ENCODE assay signal across 14 mouse cellular contexts in genomic region chr5:140387236-140387635, GRCm38 (mm10). TPM values are rescaled to one million over a fixed set of nuclear protein-coding genes. Genes with fewer than 3 reads are reported as not detected.
DNase-seq lines count a peak whose midpoint lies in the region; ATAC-seq and TF ChIP-seq lines count a peak whose summit lies in the region.
"Had no signal": no experiment of that assay in that cellular context is flagged by ENCODE, and none has a peak within 500 bp of the region (broad histone marks: within the 10 kb centered on the region; RNA-seq: fewer than 3 reads in every experiment).

No protein-coding gene starts in this region.

- H3K4me2 ChIP-seq in intestine, postnatal 0 days (replicated peaks; ENCODE audit: low read depth): 0 out of 2 replicates have a peak overlapping the region, but pooled peaks have one; percentile 93
- no peak overlapping the region for H3K4me2 ChIP-seq in intestine, embryonic 16.5 days (ENCODE audit: low read depth, low read length)
- peak overlapping the region; percentile 73 for H3K4me2 ChIP-seq in midbrain, embryonic 16.5 days (ENCODE audit: low read length)
- H3K4me2 ChIP-seq in midbrain, postnatal 0 days (ENCODE audit: low read depth, low read length, poor library complexity, severe bottlenecking): no peak overlapping the region
- peak overlapping the region; percentile 99; the same call in 1 of the 2 replicates for H3K4me2 ChIP-seq in embryonic facial prominence, embryonic 14.5 days (ENCODE audit: low read depth, low read length)
- peak overlapping the region; percentile 94 for H3K4me2 ChIP-seq in neural tube, embryonic 15.5 days

- 0 out of 2 replicates have a peak, but pooled peaks cover 4% of the 10 kb centered on the region for H3K4me1 ChIP-seq in intestine, postnatal 0 days (replicated peaks; ENCODE audit: control insufficient read depth, insufficient read depth, low read length)
- peaks cover 14% of the 10 kb centered on the region for H3K4me1 ChIP-seq in intestine, embryonic 16.5 days (ENCODE audit: control insufficient read depth, insufficient read depth, low read length)
- peaks cover 15% of the 10 kb centered on the region for H3K4me1 ChIP-seq in midbrain, embryonic 16.5 days (ENCODE audit: control insufficient read depth, insufficient read depth, low read length)
- peaks cover 6% of the 10 kb centered on the region; the same call in 1 of the 2 replicates for H3K4me1 ChIP-seq in midbrain, postnatal 0 days (ENCODE audit: insufficient read depth, low read length)
- H3K4me1 ChIP-seq in embryonic facial prominence, embryonic 14.5 days (ENCODE audit: control insufficient read depth, insufficient read depth, low read length): peaks cover 24% of the 10 kb centered on the region
- H3K4me1 ChIP-seq in neural tube, embryonic 15.5 days: peaks cover 27% of the 10 kb centered on the region

- no peak for ATAC-seq in intestine, postnatal 0 days
- ATAC-seq in intestine, embryonic 16.5 days: no peak
- ATAC-seq in midbrain, embryonic 16.5 days: no peak
- no peak for ATAC-seq in midbrain, postnatal 0 days (ENCODE audit: low FRiP score)
- ATAC-seq in embryonic facial prominence, embryonic 14.5 days (ENCODE audit: low read depth): no peak
- no peak for ATAC-seq in neural tube, embryonic 15.5 days (ENCODE audit: low FRiP score)
- ATAC-seq: midbrain, embryonic 15.5 days had no signal

- DNase-seq in midbrain, postnatal 0 days (ENCODE audit: low spot score): no peak
- no peak for DNase-seq in embryonic facial prominence, embryonic 14.5 days (ENCODE audit: low spot score)
- DNase-seq in adrenal gland, adult 18-20 months (ENCODE audit: low spot score in 2 of 2): no peak
- DNase-seq: adrenal gland, adult 8-10 months; heart, postnatal 10 days; layer of hippocampus, postnatal 36 days; lung, postnatal 36 days had no signal

- TF ChIP-seq CTCF in intestine, postnatal 0 days (IDR thresholded peaks at IDR 0.05; ENCODE audit: low read depth): no peak
- no peak for TF ChIP-seq CTCF in midbrain, postnatal 0 days (IDR thresholded peaks at IDR 0.05)

- H3K27me3 ChIP-seq in intestine, postnatal 0 days (replicated peaks; ENCODE audit: control insufficient read depth, insufficient read depth, low read length): no peaks in the 10 kb centered on the region
- H3K27me3 ChIP-seq in intestine, embryonic 16.5 days (replicated peaks; ENCODE audit: control insufficient read depth, insufficient read depth, low read length): no peaks in the 10 kb centered on the region
- H3K27me3 ChIP-seq in midbrain, embryonic 16.5 days (ENCODE audit: control insufficient read depth, insufficient read depth, low read depth, low read length): no peaks in the 10 kb centered on the region
- no peaks in the 10 kb centered on the region for H3K27me3 ChIP-seq in midbrain, postnatal 0 days (ENCODE audit: insufficient read depth, low read length)
- no peaks in the 10 kb centered on the region for H3K27me3 ChIP-seq in embryonic facial prominence, embryonic 14.5 days (replicated peaks; ENCODE audit: control insufficient read depth, insufficient read depth, low read length)
- no peaks in the 10 kb centered on the region for H3K27me3 ChIP-seq in neural tube, embryonic 15.5 days (replicated peaks)
- H3K27me3 ChIP-seq: midbrain, embryonic 15.5 days had no signal

- H3K9me3 ChIP-seq in intestine, postnatal 0 days (ENCODE audit: control insufficient read depth): no peaks in the 10 kb centered on the region
- no peaks in the 10 kb centered on the region for H3K9me3 ChIP-seq in intestine, embryonic 16.5 days (ENCODE audit: control insufficient read depth, low read length)
- no peaks in the 10 kb centered on the region for H3K9me3 ChIP-seq in midbrain, embryonic 16.5 days (replicated peaks; ENCODE audit: control insufficient read depth, low read length, poor library complexity, severe bottlenecking)
- H3K9me3 ChIP-seq in midbrain, postnatal 0 days (ENCODE audit: low read length): no peaks in the 10 kb centered on the region
- H3K9me3 ChIP-seq in embryonic facial prominence, embryonic 14.5 days (ENCODE audit: control insufficient read depth, low read length): no peaks in the 10 kb centered on the region
- no peaks in the 10 kb centered on the region for H3K9me3 ChIP-seq in neural tube, embryonic 15.5 days (replicated peaks)
- H3K9me3 ChIP-seq: midbrain, embryonic 15.5 days had no signal

- H3K4me3 ChIP-seq in intestine, postnatal 0 days (ENCODE audit: low read depth, low read length): no peak overlapping the region
- H3K4me3 ChIP-seq in intestine, embryonic 16.5 days (ENCODE audit: low read length): no peak overlapping the region
- H3K4me3 ChIP-seq in midbrain, embryonic 16.5 days (ENCODE audit: low read depth, low read length): no peak overlapping the region
- H3K4me3 ChIP-seq in midbrain, postnatal 0 days (ENCODE audit: low read depth, low read length): no peak overlapping the region
- no peak overlapping the region for H3K4me3 ChIP-seq in embryonic facial prominence, embryonic 14.5 days (ENCODE audit: low read depth, low read length)
- H3K4me3 ChIP-seq in neural tube, embryonic 15.5 days (replicated peaks): no peak overlapping the region

- WGBS in intestine, postnatal 0 days: 92% methylated on average over 7 of the region's 7 CpGs
- WGBS in intestine, embryonic 16.5 days: 89% methylated on average over 7 of the region's 7 CpGs
- WGBS in midbrain, embryonic 16.5 days: 88% methylated on average over 7 of the region's 7 CpGs
- WGBS in midbrain, postnatal 0 days: 83% methylated on average over 7 of the region's 7 CpGs
- 76% methylated on average over 7 of the region's 7 CpGs for WGBS in embryonic facial prominence, embryonic 14.5 days
- WGBS in neural tube, embryonic 15.5 days: 82% methylated on average over 7 of the region's 7 CpGs

- H3K9ac ChIP-seq in intestine, postnatal 0 days (ENCODE audit: low read depth, low read length): no peak overlapping the region
- H3K9ac ChIP-seq in intestine, embryonic 16.5 days (ENCODE audit: low read depth, low read length): no peak overlapping the region
- H3K9ac ChIP-seq in midbrain, embryonic 16.5 days (ENCODE audit: low read depth, low read length): no peak overlapping the region
- no peak overlapping the region for H3K9ac ChIP-seq in midbrain, postnatal 0 days (replicated peaks; ENCODE audit: low read length, poor library complexity, severe bottlenecking)
- no peak overlapping the region for H3K9ac ChIP-seq in embryonic facial prominence, embryonic 14.5 days (ENCODE audit: low read depth, low read length)
- H3K9ac ChIP-seq in neural tube, embryonic 15.5 days (replicated peaks): no peak overlapping the region

- no peaks in the 10 kb centered on the region for H3K36me3 ChIP-seq in intestine, postnatal 0 days (ENCODE audit: control insufficient read depth, insufficient read depth)
- H3K36me3 ChIP-seq in intestine, embryonic 16.5 days (ENCODE audit: control insufficient read depth, insufficient read depth, low read length): no peaks in the 10 kb centered on the region
- H3K36me3 ChIP-seq in midbrain, embryonic 16.5 days (ENCODE audit: control insufficient read depth, insufficient read depth, low read length): no peaks in the 10 kb centered on the region
- no peaks in the 10 kb centered on the region for H3K36me3 ChIP-seq in midbrain, postnatal 0 days (ENCODE audit: insufficient read depth, low read length)
- no peaks in the 10 kb centered on the region for H3K36me3 ChIP-seq in embryonic facial prominence, embryonic 14.5 days (ENCODE audit: control insufficient read depth, insufficient read depth, low read length)
- H3K36me3 ChIP-seq in neural tube, embryonic 15.5 days: no peaks in the 10 kb centered on the region
- H3K36me3 ChIP-seq: midbrain, embryonic 15.5 days had no signal

- no peak overlapping the region for H3K27ac ChIP-seq in intestine, postnatal 0 days (ENCODE audit: low read depth, low read length)
- H3K27ac ChIP-seq in intestine, embryonic 16.5 days (ENCODE audit: low read length): no peak overlapping the region
- no peak overlapping the region for H3K27ac ChIP-seq in midbrain, embryonic 16.5 days (ENCODE audit: low read length)
- H3K27ac ChIP-seq in midbrain, postnatal 0 days (ENCODE audit: low read depth, low read length): no peak overlapping the region
- no peak overlapping the region for H3K27ac ChIP-seq in embryonic facial prominence, embryonic 14.5 days (replicated peaks; ENCODE audit: low read depth, low read length)
- no peak overlapping the region for H3K27ac ChIP-seq in neural tube, embryonic 15.5 days (replicated peaks)
- H3K27ac ChIP-seq: midbrain, embryonic 15.5 days; stomach, postnatal 0 days had no signal

RNA-seq across cellular contexts. Expression of gene Snx8, which starts 1.8 kb away (rescaled TPM):
- polyA plus RNA-seq in intestine, postnatal 0 days (2015; fragmentation: Nextera tagmentation; extraction: Ambion mirVana): 67.5 and 89.0 TPM in 2 replicates
- 35.9 and 45.2 TPM in 2 replicates for polyA plus RNA-seq in intestine, embryonic 16.5 days (2015; fragmentation: Nextera tagmentation; extraction: Ambion mirVana)
- polyA plus RNA-seq in midbrain, embryonic 16.5 days (2015; fragmentation: Nextera tagmentation; extraction: Ambion mirVana): 44.7 and 46.4 TPM in 2 replicates
- 78.4 and 86.8 TPM in 2 replicates for total RNA-seq in midbrain, postnatal 0 days (2014; rRNA removed)
- polyA plus RNA-seq in midbrain, postnatal 0 days (2015; fragmentation: Nextera tagmentation; extraction: Ambion mirVana): 46.9 and 48.9 TPM in 2 replicates
- 10.7 and 11.2 TPM in 2 replicates for polyA plus RNA-seq in embryonic facial prominence, embryonic 14.5 days (2014; fragmentation: Nextera tagmentation; extraction: Ambion mirVana)
- 30.0 and 36.7 TPM in 2 replicates for polyA plus RNA-seq in neural tube, embryonic 15.5 days (2015; fragmentation: Nextera tagmentation; extraction: Ambion mirVana)
- 10 to 100 TPM; 13.8 to 13.9 TPM for total RNA-seq in adrenal gland, adult 18-20 months (2021)

RNA-seq across cellular contexts. Expression of gene Eif3b, which starts 31.9 kb away (rescaled TPM):
- polyA plus RNA-seq in intestine, postnatal 0 days (2015; fragmentation: Nextera tagmentation; extraction: Ambion mirVana): 52.3 and 54.6 TPM in 2 replicates
- 85.2 and 89.0 TPM in 2 replicates for polyA plus RNA-seq in intestine, embryonic 16.5 days (2015; fragmentation: Nextera tagmentation; extraction: Ambion mirVana)
- 60.2 and 61.1 TPM in 2 replicates for polyA plus RNA-seq in midbrain, embryonic 16.5 days (2015; fragmentation: Nextera tagmentation; extraction: Ambion mirVana)
- total RNA-seq in midbrain, postnatal 0 days (2014; rRNA removed): 36.6 and 41.3 TPM in 2 replicates
- polyA plus RNA-seq in midbrain, postnatal 0 days (2015; fragmentation: Nextera tagmentation; extraction: Ambion mirVana): 53.7 and 54.5 TPM in 2 replicates
- polyA plus RNA-seq in embryonic facial prominence, embryonic 14.5 days (2014; fragmentation: Nextera tagmentation; extraction: Ambion mirVana): 130 and 143 TPM in 2 replicates
- 80.0 and 93.1 TPM in 2 replicates for polyA plus RNA-seq in neural tube, embryonic 15.5 days (2015; fragmentation: Nextera tagmentation; extraction: Ambion mirVana)
- total RNA-seq in adrenal gland, adult 18-20 months (2021): 100 to 1,000 TPM; 162 to 184 TPM

RNA-seq across cellular contexts. Expression of gene Mrm2, which starts 55.5 kb away (rescaled TPM):
- 11.2 and 13.7 TPM in 2 replicates for polyA plus RNA-seq in intestine, postnatal 0 days (2015; fragmentation: Nextera tagmentation; extraction: Ambion mirVana)
- polyA plus RNA-seq in intestine, embryonic 16.5 days (2015; fragmentation: Nextera tagmentation; extraction: Ambion mirVana): 18.3 and 19.6 TPM in 2 replicates
- 20.0 and 21.3 TPM in 2 replicates for polyA plus RNA-seq in midbrain, embryonic 16.5 days (2015; fragmentation: Nextera tagmentation; extraction: Ambion mirVana)
- 9.9 and 15.1 TPM in 2 replicates for total RNA-seq in midbrain, postnatal 0 days (2014; rRNA removed)
- 14.7 and 16.2 TPM in 2 replicates for polyA plus RNA-seq in midbrain, postnatal 0 days (2015; fragmentation: Nextera tagmentation; extraction: Ambion mirVana)
- 18.0 and 19.9 TPM in 2 replicates for polyA plus RNA-seq in embryonic facial prominence, embryonic 14.5 days (2014; fragmentation: Nextera tagmentation; extraction: Ambion mirVana)
- 20.8 and 22.3 TPM in 2 replicates for polyA plus RNA-seq in neural tube, embryonic 15.5 days (2015; fragmentation: Nextera tagmentation; extraction: Ambion mirVana)
- total RNA-seq in adrenal gland, adult 18-20 months (2021): 10 to 100 TPM; 13.3 to 14.8 TPM

RNA-seq across cellular contexts. Expression of gene Gm4869, which starts 58.2 kb away (rescaled TPM):
- polyA plus RNA-seq in intestine, postnatal 0 days (2015; fragmentation: Nextera tagmentation; extraction: Ambion mirVana): 0.05 TPM in 1 of 2 replicates, not detected in the other
- polyA plus RNA-seq in intestine, embryonic 16.5 days (2015; fragmentation: Nextera tagmentation; extraction: Ambion mirVana): not detected in 2 replicates
- not detected in 2 replicates for polyA plus RNA-seq in midbrain, embryonic 16.5 days (2015; fragmentation: Nextera tagmentation; extraction: Ambion mirVana)
- total RNA-seq in midbrain, postnatal 0 days (2014; rRNA removed): not detected in 2 replicates
- polyA plus RNA-seq in midbrain, postnatal 0 days (2015; fragmentation: Nextera tagmentation; extraction: Ambion mirVana): not detected in 2 replicates
- polyA plus RNA-seq in embryonic facial prominence, embryonic 14.5 days (2014; fragmentation: Nextera tagmentation; extraction: Ambion mirVana): 0.06 and 0.07 TPM in 2 replicates
- polyA plus RNA-seq in neural tube, embryonic 15.5 days (2015; fragmentation: Nextera tagmentation; extraction: Ambion mirVana): not detected in 2 replicates
- total RNA-seq in adrenal gland, adult 18-20 months (2021): under 1 TPM; 0.13 to 0.16 TPM
- total RNA-seq: heart, postnatal 10 days; layer of hippocampus, postnatal 36 days had no signal
- polyA plus RNA-seq: gonadal fat pad, adult 2 months; midbrain, embryonic 15.5 days; stomach, postnatal 0 days had no signal

Comparison
In these comparisons a context has a peak if more than half of its experiments do, and no peak if none do; other contexts are left out.
1. H3K4me2 ChIP-seq: peak in intestine, postnatal 0 days (single experiment), midbrain, embryonic 16.5 days (single experiment), embryonic facial prominence, embryonic 14.5 days (single experiment) and neural tube, embryonic 15.5 days (single experiment); none in intestine, embryonic 16.5 days (single experiment) and midbrain, postnatal 0 days (single experiment).